Mouse (Mus musculus) testis, adult 2 months (tissue): ENCODE data around the gene Scd4. TPM values are rescaled to one million over a fixed set of nuclear protein-coding genes. Genes with fewer than 3 reads are reported as not detected.

Experiments
- H3K27ac ChIP-seq: fragments of 200-500 bp; 2 replicates; pipeline ENCODE4 v1.5.1; 2012; ENCODE audit warnings: low read depth, low read length; ENCODE audit not compliant: control insufficient read depth, insufficient read depth
- H3K27me3 ChIP-seq: fragments of 200-500 bp; 2 replicates; pipeline ENCODE4 v1.6.1; 2012; ENCODE audit warnings: mild to moderate bottlenecking, low read length, moderate library complexity; ENCODE audit not compliant: control insufficient read depth, insufficient read depth
- H3K36me3 ChIP-seq: fragments of 200-500 bp; 2 replicates; pipeline ENCODE4 v1.6.1; 2012; ENCODE audit warnings: mild to moderate bottlenecking, low read length; ENCODE audit not compliant: control insufficient read depth, insufficient read depth
- H3K4me1 ChIP-seq: fragments of 200-500 bp; 2 replicates; pipeline ENCODE4 v1.6.1; 2012; ENCODE audit warnings: low read length; ENCODE audit not compliant: control insufficient read depth, insufficient read depth
- H3K4me3 ChIP-seq: fragments of 200-500 bp; 2 replicates; pipeline ENCODE4 v1.5.1; 2012; ENCODE audit warnings: low read depth, mild to moderate bottlenecking, low read length, moderate library complexity, mixed read lengths; ENCODE audit not compliant: control insufficient read depth
- CTCF ChIP-seq: fragments of 200-500 bp; IDR thresholded peaks from 2 replicates; pipeline ENCODE4 v1.5.1; 2012; ENCODE audit warnings: low read depth, mild to moderate bottlenecking, inconsistent platforms, low read length, moderate library complexity; ENCODE audit not compliant: control insufficient read depth, insufficient read depth, insufficient replicate concordance
- POLR2A ChIP-seq: fragments of 200-500 bp; IDR thresholded peaks from 2 replicates; pipeline ENCODE4 v1.6.1; 2012; ENCODE audit warnings: low read depth, mild to moderate bottlenecking, inconsistent platforms, low read length, moderate library complexity; ENCODE audit not compliant: control insufficient read depth
- polyA plus RNA-seq: library from polyadenylated mRNA; depleted of rRNA; stranded (reverse); fragments of >200 nt; gene quantifications from 2 replicates; pipeline ENCODE4 v1.2.3, GENCODE M21; 2012; rRNA removed

Gene Scd4
- polyA plus RNA-seq: 0.22 and 0.37 TPM in 2 replicates

DNA sequence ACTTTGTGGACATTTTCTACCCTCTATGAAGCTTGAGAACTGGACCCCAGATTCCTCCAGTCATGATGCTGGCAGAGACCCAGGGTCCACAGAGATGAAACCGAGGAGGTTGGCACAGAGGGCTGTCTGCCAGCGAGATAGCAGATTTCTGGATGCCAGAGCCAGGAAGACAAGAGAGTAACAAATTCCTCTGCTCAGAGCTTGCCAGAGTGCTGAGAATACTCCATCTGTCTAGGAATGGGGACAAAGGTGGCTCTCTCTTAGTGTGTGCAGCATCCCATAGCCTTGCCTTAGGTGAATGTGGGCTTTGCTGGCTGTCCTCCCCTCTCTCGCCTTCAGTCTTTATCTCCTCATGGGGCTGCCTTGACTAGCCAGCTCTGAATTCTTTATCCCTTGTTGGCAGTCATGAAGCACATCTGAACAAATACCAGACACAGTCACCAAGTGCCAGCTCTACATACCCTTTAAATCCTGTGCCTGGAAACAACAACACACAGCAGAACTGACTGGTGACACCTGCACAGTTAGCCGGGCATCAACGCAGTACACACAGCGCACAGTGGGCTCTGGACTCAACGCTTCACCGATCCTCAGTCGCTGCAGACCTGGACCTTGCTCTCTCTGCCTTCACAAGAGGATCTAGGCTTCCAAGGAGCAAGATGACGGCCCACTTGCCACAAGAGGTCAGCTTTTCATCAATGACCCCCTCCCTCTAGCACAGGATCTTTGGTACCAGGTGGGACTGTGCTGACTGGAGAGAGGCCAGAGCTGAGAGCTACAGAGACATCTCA lies at the start of gene Scd4:
Gene Scd4 (plus strand): TSS at position 260 of the 791 bp plus-strand sequence.
- TF ChIP-seq CTCF: no peak
- no peak for TF ChIP-seq POLR2A
- Histone ChIP-seq H3K27ac (no peak within 1 kb of the TSS; the same call in 1 of the 2 replicates), H3K27me3 (no peaks in the 10 kb centered on the region), H3K36me3 (no peaks in the 10 kb centered on the region), H3K4me1 (peaks cover 2% of the 10 kb centered on the region), H3K4me3 (no peak within 1 kb of the TSS)

DNA sequence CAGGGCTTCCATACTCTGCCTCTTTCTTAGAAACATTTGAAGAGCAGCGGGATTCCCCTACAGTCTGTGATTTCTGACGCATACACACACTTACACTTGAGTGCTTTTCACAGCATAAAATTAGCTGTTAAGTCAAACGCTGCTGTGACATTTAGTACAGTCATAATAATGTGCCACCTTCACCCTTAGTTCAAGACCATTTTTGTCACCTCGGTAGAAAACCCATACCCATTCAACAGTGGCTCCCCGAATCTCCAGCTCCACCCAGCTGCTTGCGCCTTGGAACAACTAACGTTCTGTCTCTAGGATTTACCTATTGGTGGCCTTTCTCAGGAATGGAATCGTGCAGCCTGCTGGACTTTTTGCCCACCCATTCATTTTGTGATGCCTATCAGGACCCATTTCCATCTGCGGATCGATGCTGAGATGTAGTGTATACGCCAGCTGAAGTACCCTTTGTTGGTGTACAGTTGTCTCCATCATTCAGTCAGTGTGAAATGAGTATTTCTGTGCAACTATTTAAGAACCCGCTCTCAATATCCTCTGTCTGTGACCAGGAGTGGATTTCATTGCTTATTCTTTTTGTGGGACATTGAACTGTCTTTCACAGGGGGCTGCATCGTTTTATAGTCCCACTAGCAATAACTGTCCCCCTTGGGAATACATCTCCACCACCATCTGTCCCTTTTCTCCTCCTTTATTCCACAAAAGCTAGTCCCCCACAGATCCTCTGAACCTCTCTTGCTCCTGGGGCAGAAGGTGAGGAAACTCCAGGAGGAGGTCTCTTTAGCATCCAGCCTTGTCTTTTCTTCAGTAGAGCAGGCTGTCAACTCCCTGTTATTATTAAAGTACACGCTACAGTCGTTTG lies 49.5 kb upstream of the Scd4 start:
- H3K36me3 ChIP-seq: no peaks in the 10 kb centered on the region
- H3K4me1 ChIP-seq: peaks cover 19% of the 10 kb centered on the region
- H3K4me3 ChIP-seq: peak overlapping the region; percentile 82; the same call in 1 of the 2 replicates
- peak overlapping the region; percentile 77 for H3K27ac ChIP-seq
- no peak for TF ChIP-seq CTCF
- TF ChIP-seq POLR2A: no peak
- H3K27me3 ChIP-seq: no peaks in the 10 kb centered on the region

DNA sequence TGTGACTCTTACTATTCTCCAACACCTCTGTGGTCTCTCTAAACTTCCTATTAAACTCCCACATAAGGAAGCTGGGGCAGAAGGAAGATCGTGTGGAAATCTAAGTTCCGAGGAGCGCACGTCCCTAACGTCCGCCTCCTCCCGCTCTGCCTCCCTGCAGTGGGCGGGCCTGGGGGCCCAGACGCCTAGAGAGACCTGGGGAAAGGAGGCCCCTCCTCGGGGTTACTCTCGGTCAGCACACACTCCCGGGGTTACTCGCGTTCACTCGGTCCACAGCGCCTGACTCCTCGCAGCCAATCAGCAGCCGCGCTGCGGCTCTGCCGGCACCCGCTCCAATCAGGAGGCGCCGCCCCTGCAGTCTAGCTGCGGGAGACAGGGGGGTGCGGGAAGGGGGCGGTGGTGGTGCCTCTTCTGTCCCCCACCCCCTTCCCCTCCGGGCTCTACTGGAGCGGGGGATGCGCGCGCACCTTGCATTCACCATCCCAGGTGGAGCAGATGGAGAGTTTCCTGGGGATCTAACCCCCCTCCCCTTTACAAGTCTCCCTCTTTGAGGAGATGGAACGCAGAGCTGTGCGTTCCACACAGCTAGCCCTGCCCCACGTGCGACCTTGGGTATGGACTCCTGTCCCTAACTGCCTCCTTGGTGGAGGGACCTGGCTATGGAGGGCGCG lies 48.7 kb upstream of the Scd4 start:
- TF ChIP-seq CTCF (no peak), POLR2A (peak; percentile 51; the same call in 1 of the 2 replicates)
- H3K4me1 ChIP-seq: peaks cover 19% of the 10 kb centered on the region
- no peaks in the 10 kb centered on the region for H3K36me3 ChIP-seq
- peak overlapping the region; percentile 95 for H3K27ac ChIP-seq
- peak overlapping the region; percentile 82 for H3K4me3 ChIP-seq
- no peaks in the 10 kb centered on the region for H3K27me3 ChIP-seq

DNA sequence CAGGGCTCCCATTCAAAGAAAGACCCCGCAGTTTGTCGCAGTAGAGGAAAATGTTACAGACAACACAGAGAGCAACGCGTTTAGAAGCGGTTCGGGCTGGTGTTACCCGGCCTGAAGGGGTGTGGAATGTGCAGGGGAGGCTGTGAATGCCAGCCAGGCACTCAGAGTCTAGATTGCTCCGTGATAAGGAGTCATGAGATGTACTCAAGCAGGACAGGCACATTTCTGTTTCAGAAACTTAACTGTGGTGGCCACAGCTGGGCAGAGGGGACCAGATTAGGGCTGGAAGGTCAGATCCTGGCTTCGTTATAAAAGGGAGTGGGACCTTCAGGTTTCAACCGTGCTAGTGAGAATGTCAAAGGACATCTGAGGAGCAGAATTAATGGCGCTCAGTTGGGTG lies 48.2 kb upstream of the Scd4 start:
- peaks cover 19% of the 10 kb centered on the region for H3K4me1 ChIP-seq
- H3K4me3 ChIP-seq: peak overlapping the region; percentile 82
- H3K36me3 ChIP-seq: no peaks in the 10 kb centered on the region
- H3K27me3 ChIP-seq: no peaks in the 10 kb centered on the region
- H3K27ac ChIP-seq: peak overlapping the region; percentile 95
- TF ChIP-seq POLR2A (no peak; the same call in 1 of the 2 replicates), CTCF (no peak)

DNA sequence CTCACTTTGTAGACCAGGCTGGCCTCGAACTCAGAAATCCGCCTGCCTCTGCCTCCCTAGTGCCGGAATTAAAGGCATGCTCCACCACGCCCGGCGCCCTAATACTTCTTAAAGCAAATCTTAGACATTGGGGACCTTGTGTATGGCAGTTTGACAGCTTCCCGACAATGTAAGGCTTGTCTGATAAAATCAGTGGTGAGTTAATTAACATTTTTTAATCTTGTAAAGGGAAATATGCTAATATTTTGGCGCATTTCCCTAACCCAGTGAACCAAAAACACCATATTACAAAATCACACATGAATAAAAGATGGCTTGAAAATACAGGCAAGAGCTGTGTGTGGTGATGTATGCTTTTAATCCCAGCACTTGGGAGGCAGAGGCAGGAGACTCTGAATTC lies 47.3 kb upstream of the Scd4 start:
- no peak overlapping the region for H3K27ac ChIP-seq
- H3K4me3 ChIP-seq: no peak overlapping the region
- no peaks in the 10 kb centered on the region for H3K36me3 ChIP-seq
- no peaks in the 10 kb centered on the region for H3K27me3 ChIP-seq
- TF ChIP-seq CTCF: no peak
- no peak for TF ChIP-seq POLR2A
- H3K4me1 ChIP-seq: peaks cover 19% of the 10 kb centered on the region

DNA sequence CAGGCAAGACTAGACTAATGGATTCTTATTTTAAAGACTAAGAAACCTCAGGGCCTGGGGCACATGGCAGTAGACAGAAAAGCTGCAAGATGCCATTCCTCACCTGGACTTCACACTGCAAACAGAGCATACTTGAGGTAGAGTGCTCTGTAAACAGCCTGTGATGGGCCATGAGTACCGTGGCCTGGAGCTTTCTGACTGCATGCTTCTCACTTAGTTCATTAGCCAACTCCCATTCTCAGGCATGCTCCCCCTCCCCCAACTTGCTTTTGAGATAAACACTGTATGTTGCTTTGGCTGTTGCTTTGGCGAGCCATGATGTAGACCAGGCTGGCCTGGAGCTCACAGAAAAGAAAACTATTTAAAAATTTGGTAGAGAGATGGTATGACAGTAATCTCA lies 46.8 kb upstream of the Scd4 start:
- TF ChIP-seq POLR2A: no peak
- Histone ChIP-seq H3K27ac (no peak overlapping the region), H3K36me3 (no peaks in the 10 kb centered on the region), H3K27me3 (no peaks in the 10 kb centered on the region), H3K4me3 (no peak overlapping the region), H3K4me1 (peaks cover 19% of the 10 kb centered on the region)
